Mouse (Mus musculus) left cerebral cortex, adult 11 months (tissue): ENCODE data around the gene Baiap2.

Experiments
- DNase-seq: peaks from one replicate; pipeline ENCODE4 v3.0.0; 2022; ENCODE audit warnings: low spot score

Baiap2 gene

DNA sequence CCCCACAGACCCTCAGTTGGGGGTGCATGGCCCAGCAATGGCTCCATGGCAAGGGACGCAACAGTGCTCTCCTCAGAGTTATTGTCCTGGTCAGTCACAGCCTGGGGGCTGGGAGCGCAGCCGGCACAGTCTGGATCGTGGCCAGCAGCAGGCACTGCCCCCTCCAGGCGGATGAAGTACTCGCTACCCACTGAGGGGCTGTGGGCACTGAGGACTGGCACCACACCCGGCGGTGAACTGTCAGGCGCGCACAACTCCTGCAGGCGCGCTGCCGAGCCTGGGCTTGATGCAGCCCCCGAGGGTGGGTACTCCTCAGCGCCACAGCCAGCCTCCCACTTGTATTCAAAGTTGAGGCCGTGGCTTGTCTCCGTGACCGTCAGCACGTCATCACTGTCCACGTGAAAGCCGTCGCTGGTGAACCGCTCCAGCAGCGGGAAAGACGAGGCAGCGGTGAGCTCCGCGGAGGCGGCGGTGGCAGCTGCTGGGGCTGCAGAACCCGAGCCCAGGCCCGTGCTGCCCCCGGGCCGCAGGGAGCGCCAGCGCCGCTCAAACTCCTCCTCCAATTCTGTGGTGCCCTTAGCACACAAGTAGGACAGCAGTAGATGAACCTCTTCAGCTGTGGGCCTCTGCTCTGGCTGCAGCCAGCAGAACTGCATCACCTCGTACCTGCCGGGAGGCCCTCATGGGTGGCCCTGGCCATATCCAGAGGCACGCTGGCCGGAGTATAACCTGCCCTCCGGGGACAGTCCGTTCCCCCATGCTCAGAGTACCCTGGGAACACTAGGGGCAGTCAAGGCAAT, 69.4 kb downstream of the Baiap2 start:
- DNase-seq, result no peak

- DNase-seq, result no peak
Observed at GRCm38 (mm10) chr11:120012702-120013101, 70.1 kb downstream of the Baiap2 start.

- peak; percentile 75 for DNase-seq
Observed at GRCm38 (mm10) chr11:120013174-120013711, 70.7 kb downstream of the Baiap2 start.

DNA sequence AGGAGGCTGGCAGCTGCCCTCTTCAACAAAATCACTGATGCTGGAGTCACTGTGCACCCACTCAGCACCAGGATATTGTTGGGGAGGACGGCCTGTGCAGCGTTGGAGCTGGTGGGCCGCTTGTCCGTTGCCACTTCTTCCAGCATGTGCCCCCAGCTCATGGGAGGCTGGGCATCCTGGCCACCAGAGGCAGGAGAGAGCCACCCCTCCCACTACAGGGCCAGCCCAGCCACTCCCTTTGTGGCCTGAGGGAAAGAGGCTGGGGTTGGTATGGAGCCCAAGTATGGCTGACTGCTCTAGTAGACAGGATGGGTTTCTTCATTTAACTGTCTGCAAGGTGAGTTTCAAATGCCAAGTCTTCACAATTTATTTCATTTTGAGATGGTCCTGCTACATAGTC, 72.2 kb downstream of the Baiap2 start:
- no peak for DNase-seq

DNA sequence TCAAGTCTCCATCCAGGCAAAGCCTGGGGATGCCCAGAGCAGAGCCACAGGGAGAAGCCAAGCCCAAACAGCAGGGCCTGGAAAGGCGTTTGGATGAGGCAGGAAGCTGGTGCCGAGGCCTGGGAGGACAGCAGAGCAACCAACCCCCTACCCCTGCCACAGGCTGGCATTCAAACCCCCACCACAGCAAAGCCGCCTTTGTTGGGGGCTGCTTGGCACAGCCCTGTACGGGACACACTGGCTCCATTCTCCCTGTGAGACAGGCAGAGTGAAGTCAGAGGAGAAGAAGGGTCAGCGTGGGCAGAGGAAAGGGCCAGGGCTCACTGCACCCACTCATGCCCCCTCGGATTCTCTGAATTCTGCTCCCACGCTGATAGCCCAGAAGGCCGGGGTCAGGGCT, 74.4 kb downstream of the Baiap2 start:
- DNase-seq, result no peak

- DNase-seq, result no peak
Observed at GRCm38 (mm10) chr11:120019542-120020440, 77.2 kb downstream of the Baiap2 start.

DNA sequence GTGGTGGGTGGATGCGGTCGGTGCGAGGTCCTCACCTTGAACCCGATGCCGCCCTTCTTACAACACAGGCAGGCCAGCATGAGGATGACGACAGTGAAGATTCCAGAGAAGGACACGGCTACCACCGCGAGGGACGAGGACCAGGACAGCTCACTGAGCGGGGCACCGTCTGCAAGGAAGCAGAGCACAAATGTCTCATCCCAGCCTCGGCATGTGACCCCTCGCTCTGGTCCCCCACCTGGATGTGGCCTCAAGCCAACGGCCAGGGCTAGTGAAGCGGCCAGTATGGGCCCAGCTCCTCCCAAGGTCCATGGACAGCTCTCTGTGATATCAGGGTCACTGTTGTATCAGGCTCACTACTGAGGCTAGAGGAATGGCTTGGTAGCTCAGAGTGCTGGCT, 78.8 kb downstream of the Baiap2 start:
- DNase-seq, result no peak

DNA sequence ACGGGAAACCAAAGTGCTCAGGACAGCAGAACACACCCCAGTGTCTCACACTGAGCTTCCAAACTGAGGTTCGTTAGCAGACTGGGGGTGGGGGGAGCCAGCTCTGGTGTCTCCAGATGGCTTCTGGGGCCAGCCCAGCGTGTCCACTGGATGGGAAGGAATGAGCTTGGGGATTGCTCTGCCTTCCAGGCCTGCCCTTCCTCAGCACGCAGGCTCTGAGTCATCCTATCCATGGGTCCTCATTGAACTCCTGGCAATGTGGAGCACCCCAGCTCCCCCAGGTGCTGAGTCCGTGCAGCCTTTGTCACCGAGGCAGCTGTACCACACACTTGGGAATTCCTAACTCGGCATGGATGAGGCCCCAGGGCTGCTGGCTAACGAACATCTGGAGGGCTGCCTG, 79.7 kb downstream of the Baiap2 start:
- DNase-seq, result no peak

- DNase-seq, result no peak
Observed at GRCm38 (mm10) chr11:120022841-120023240, 80.3 kb downstream of the Baiap2 start.

- no peak for DNase-seq
Observed at GRCm38 (mm10) chr11:120026941-120027340, 84.4 kb downstream of the Baiap2 start.

DNA sequence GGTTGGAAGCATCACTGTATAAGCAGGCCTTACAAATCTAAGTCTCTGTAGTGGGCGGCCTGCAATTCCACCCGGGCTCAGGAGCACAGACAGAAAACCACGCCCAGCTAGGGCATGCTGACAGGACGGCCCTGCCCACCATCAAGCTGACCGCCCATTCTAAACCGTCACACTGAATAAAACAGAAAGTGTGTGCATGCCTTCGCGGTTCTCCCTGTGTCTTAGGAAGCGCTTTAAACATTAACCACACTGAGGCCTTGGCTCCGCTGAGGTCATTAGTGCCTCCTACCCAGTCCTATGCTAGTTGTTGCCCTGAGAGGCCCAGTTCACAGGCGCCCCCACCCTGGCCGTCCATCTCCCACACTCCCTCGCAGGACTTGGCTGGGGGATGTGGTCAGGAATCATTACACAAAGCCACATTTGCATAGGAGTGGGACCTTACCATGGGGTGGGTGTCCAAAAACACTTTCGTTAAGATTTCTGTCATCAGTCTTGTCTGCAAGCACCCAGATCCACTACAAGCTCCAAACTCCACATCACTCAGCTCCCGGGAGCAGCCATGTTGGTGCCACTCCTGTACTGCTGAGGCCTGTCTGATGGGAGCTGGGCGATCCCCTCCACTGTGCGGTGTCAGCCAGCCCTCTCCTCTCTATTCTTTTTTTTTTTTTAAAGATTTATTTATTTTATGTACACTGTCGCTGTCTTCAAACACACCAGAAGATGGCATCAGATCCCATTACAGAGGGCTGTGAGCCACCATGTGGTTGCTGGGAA, 85.9 kb downstream of the Baiap2 start:
- DNase-seq, result no peak

DNA sequence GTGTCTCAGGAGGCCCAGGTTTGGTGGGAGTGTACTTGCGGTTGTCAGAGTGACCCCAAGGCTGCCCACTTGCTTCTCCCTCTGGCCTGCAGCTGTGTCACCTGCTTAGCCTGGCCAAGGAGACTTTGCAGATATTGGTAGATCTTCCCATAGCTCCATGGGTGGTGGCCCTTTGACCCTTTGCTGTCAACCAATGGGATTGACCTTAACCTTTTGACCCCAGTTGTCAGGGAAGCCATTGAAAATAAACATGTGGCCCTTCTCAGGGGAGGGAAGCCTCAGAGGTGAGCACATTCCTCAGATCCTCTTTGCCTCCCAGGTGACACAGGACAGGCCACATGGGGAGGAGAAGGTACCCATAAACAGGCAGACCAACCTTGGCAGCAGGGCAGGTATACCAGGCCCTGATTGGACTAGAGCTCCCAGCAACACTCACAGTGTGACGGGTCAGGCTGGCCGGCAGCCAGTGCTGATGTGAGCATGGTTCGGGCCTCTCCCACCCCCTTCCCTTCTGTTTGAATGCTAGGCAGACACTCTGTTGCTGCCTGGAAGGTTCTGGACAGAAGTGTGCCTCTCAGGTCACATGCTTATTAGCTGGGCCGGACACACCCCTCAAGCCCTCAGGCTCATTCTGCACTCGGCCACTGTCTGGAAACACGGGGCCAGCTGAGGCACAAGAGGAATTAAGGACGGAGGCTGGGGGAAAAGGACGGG, 87.0 kb downstream of the Baiap2 start:
- no peak for DNase-seq

DNA sequence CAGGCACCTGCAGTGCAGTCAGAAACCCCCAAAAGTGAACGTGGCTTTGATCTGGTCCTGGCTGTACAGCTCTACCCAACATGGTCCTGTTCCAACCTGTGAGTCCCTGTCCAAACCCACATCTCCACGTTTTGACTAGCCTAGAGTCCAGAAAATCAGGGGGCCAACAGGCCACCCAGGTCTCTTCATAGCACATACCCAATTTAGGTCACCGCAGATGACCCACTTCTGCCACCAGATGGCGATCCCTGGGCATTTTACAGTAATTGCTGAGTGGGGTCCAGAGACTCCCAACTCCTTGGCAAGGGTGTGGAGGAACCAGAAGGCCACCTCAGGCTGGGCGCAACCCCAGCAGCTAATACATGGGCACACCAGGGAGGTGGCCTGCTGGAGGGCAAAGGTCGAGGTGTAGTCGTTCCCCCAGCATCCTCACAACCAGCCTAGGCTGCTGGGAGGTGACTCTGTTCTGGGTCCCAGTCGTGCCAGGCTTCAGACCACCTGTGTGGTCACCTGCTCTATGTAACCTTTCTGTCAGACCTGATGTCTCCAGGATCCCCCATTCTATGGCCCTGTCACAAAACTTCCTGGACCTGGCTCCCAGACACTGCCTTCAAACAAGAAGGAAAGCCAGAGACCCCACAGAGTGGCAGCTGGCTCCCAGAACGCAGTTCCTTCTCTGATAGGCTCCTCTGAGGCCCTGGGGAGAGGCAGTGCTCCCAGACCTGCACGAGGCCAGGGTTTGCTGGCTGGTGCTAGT, 87.8 kb downstream of the Baiap2 start:
- DNase-seq, result no peak

DNA sequence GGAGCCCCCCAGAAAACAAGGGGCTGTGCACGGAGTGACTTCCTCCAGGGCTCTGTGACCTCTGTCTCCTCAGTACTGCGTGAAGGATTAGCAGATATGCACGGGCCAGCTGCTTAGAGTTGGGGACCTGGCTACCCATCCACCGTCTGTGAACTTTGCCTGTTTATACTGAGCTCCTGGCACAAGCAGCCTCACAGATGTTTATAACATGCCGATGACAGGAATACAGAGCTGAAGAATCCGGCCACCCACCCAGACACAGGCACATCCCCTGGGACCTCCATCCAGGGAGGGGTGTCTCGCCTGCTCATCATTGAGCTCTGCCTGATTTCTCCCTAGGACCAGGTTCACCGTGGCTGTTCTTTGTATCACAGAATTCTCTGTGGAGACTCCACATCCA, 89.5 kb downstream of the Baiap2 start:
- DNase-seq, result no peak

GRCm38 (mm10) chr11:120033473-120033872, 90.9 kb downstream of the Baiap2 start:
- no peak for DNase-seq

DNA sequence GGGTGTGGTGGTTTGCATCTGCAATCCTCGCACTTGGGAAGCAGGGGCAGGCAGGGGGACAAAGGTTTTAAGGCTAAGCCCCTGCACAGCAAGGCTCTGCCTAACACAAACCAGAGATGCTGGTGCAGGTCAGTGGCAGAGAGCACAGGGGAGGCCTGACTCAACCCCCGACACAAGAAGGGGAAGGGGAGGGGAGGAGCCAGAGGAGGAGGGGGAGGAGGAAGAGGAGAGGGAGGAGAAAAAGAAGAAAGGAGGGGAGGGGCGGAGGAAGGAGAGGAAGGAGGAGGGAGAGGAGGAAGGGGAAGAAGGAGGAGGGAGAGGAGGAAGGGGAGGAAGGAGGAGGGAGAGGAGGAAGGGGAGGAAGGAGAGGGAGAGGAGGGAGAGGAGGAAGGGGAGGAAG, 91.7 kb downstream of the Baiap2 start:
- DNase-seq, result no peak

DNA sequence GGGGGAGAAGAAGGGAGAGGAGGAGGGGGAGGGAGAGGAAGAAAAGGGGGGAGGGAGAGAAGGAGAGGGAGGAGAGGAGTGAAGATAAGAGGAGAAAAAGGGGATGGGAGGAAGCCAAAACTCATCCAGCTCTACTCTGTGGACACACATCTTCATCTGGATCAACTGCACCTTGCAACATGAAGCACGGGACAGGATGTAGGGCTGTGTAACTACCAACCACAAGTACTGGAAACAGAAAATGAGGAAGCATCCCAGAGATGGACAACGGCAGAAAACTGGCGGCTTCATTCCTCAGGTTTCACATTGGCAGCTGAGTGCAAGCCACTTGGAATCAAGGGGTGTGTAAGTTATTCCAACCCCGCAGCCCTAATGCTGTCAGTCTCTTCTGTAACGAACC, 92.2 kb downstream of the Baiap2 start:
- no peak for DNase-seq

- no peak for DNase-seq
Observed at GRCm38 (mm10) chr11:120039581-120039980, 97.0 kb downstream of the Baiap2 start.

GRCm38 (mm10) chr11:120040440-120040839, 97.9 kb downstream of the Baiap2 start:
- DNase-seq, result no peak

GRCm38 (mm10) chr11:120041191-120042123, 98.9 kb downstream of the Baiap2 start:
- no peak for DNase-seq
